Mouse (Mus musculus) activated CD4-positive, CD25-positive, alpha-beta regulatory T cell (primary cell): ENCODE measurements around the gene Eif2b2. TPM values are rescaled to one million over a fixed set of nuclear protein-coding genes. Genes with fewer than 3 reads are reported as not detected.

Experiments used
- polyA plus RNA-seq, 2 experiments: library from polyadenylated mRNA; unstranded; fragments of 100-300 nt; shearing (Covaris generic); gene quantifications; one replicate each; pipeline ENCODE4 v1.2.1; 2017

The Eif2b2 gene
- polyA plus RNA-seq, result 100 to 1,000 TPM; 104 to 118 TPM

GRCm38 (mm10) chr12:85219236-85219904, at the start of gene Eif2b2:
TSS of gene Eif2b2 (plus strand) at chr12:85219481.

GRCm38 (mm10) chr12:85177740-85178239, 41.5 kb upstream of the Eif2b2 start, which contains the start of gene Pgf:
TSS of gene Pgf (minus strand) at chr12:85177790.

GRCm38 (mm10) chr12:85270319-85270718, 51.0 kb downstream of the Eif2b2 start, which contains the start of gene Mlh3:
TSS of gene Mlh3 (minus strand) at chr12:85270599.

Other genes with a start within 250 kb of the Eif2b2 start
- 100 to 1,000 TPM; 117 to 147 TPM for gene Fcf1, start 248.6 kb upstream of the Eif2b2 start, polyA plus RNA-seq
- 10 to 100 TPM; 18.5 to 52.4 TPM for gene Arel1, start 248.6 kb upstream of the Eif2b2 start, polyA plus RNA-seq
- gene Ylpm1, start 223.2 kb upstream of the Eif2b2 start, polyA plus RNA-seq, result 10 to 100 TPM; 26.8 to 27.5 TPM
- gene Prox2, start 108.7 kb upstream of the Eif2b2 start, polyA plus RNA-seq, result 1 to 10 TPM; 5.0 to 5.3 TPM
- 10 to 100 TPM; 86.4 to 95.1 TPM for gene Dlst, start 108.6 kb upstream of the Eif2b2 start, polyA plus RNA-seq
- gene Rps6kl1, start 68.2 kb upstream of the Eif2b2 start, polyA plus RNA-seq, result 1 to 10 TPM; 1.1 to 1.7 TPM
- 1 to 10 TPM in 1 of 2 experiments, under 1 TPM in 1; 0.24 to 1.0 TPM for gene Pgf, start 41.7 kb upstream of the Eif2b2 start, polyA plus RNA-seq
- 10 to 100 TPM in 1 of 2 experiments, 1 to 10 TPM in 1; 8.5 to 12.7 TPM for gene Mlh3, start 51.1 kb downstream of the Eif2b2 start, polyA plus RNA-seq
- gene Acyp1, start 69.0 kb downstream of the Eif2b2 start, polyA plus RNA-seq, result 10 to 100 TPM; 38.3 to 57.0 TPM
- gene Zc2hc1c, start 69.1 kb downstream of the Eif2b2 start, polyA plus RNA-seq, result not detected
- gene Nek9, start 119.9 kb downstream of the Eif2b2 start, polyA plus RNA-seq, result 10 to 100 TPM; 17.2 to 22.1 TPM
- gene Tmed10, start 155.4 kb downstream of the Eif2b2 start, polyA plus RNA-seq, result 100 to 1,000 TPM; 174 to 177 TPM